Mouse (Mus musculus) heart, adult 8-10 months (tissue): ENCODE data around the gene Rhcg. TPM values are rescaled to one million over a fixed set of nuclear protein-coding genes. Genes with fewer than 3 reads are reported as not detected.

Source experiments
- DNase-seq: peaks from one replicate; pipeline ENCODE4 v3.0.0; 2022; ENCODE audit warnings: low spot score
- total RNA-seq, 4 experiments: library from RNA; stranded (reverse); gene quantifications; 2 replicates each; pipeline ENCODE4 v1.2.4; 2022

Gene Rhcg
- total RNA-seq, 4 experiments from 2014 or later = not detected

GRCm38 (mm10) chr7:79602006-79602405 lies 15.5 kb downstream of the Rhcg start:
- DNase-seq = no peak

GRCm38 (mm10) chr7:79600122-79600521 lies 17.3 kb downstream of the Rhcg start:
- no peak for DNase-seq

- peak; percentile 46 for DNase-seq
Observed at GRCm38 (mm10) chr7:79594854-79595253, 22.6 kb downstream of the Rhcg start.

- no peak for DNase-seq
Observed at GRCm38 (mm10) chr7:79591812-79592731, 25.4 kb downstream of the Rhcg start.

GRCm38 (mm10) chr7:79590560-79591110 lies 26.8 kb downstream of the Rhcg start:
- no peak for DNase-seq

GRCm38 (mm10) chr7:79589763-79590559 lies 27.5 kb downstream of the Rhcg start:
- DNase-seq = no peak

- no peak for DNase-seq
Observed at GRCm38 (mm10) chr7:79588284-79588683, 29.2 kb downstream of the Rhcg start.

GRCm38 (mm10) chr7:79578851-79579241 lies 38.6 kb downstream of the Rhcg start:
- no peak for DNase-seq

DNA sequence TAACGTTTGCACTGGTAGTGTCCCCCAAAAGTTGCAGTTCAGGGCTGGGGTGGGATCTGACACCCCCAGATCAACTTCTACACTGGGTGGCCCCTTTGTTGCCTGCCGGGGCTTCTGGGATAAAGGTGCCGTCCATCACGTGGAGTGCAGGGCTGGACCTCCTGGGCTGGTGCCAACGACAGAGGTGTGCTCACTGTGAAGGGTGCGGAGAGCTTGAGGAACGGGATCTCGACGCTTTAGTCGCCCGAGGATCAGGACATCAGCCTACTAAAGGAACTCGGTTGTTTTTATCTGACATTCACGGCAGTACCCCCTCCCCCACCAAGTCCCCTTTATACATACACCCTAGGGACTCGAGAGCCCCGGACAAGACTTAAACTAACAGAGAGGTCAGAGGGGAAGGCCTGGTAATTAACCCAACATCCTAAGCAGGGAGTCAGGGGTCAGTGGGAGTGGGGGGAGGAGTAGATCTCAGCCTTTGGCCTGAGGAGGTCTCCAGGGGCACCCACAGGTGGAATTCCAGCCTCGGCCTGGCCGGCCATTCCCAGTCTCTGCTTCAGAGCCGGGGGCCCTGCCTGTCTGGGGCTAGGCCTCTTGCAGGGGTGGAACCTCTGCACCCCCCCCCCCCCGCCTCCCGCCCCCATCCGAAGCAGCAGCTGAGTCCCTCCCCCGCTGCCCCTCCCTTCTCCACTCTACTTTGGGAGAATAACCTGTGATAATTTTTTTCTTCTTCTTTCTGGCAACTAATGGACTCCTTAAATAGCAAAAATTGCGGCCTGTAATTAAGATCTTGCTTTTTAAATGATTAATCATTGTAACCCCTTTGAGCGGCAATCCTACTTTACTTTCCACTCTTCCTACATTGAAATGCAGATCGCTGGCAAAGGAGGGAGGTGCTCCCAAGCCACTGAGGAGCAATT lies 39.3 kb downstream of the Rhcg start:
- DNase-seq = no peak

DNA sequence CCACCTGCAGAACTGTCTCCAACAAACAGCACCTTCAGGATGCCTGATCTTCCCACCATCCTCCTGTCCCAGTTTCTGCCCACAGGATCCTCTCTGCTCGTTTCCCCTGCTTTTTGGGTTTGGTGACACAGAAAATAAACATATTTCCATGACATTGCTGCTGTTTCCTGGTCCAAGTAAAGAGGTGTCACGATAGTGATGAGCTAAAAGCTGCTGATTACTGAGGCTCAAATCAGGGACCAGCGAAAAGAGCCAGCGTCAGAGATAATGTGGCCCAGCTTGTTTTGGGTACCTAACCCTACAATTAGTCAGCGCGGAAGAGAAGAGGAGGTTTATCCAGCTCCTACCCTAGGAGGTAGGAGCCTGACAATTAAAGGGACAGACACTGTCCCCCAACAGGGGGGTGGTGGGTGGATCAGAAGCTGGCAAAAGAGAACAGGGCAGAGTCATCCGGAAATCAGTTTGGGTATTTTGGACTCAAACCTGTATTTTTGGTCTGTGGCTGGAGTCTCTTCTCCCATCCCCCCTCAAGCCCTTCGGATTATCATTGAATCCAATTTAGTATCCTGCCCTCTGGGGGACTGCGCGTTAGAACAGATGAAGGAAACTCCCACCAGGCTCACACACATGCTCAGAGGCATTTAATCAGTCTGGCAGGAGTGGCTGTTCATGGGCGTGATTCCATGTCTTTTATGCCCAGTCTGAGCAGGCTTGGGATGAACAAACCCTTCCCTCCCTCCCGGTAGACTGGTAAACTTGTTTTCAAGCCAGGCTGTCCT lies 40.2 kb downstream of the Rhcg start:
- DNase-seq = no peak

DNA sequence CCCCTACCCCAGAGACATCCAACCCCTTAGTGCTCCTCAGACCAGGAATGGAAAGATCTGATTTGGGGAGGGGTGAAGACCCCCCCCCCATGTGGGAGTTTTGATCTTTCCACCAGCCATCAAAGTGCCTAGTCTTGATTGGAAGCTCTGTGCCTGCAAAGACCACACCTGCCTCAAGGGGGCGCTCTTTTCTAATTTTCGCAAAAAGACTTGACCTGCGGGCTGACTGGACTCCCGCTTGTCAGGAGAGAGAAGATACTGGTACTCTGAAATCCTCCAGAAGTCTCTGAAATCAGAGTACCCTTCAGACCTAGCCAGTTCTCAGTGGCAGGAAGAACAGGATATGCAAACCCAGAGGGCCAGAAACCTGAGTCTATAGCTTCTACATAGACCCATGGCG lies 40.8 kb downstream of the Rhcg start:
- peak; percentile 31 for DNase-seq

DNA sequence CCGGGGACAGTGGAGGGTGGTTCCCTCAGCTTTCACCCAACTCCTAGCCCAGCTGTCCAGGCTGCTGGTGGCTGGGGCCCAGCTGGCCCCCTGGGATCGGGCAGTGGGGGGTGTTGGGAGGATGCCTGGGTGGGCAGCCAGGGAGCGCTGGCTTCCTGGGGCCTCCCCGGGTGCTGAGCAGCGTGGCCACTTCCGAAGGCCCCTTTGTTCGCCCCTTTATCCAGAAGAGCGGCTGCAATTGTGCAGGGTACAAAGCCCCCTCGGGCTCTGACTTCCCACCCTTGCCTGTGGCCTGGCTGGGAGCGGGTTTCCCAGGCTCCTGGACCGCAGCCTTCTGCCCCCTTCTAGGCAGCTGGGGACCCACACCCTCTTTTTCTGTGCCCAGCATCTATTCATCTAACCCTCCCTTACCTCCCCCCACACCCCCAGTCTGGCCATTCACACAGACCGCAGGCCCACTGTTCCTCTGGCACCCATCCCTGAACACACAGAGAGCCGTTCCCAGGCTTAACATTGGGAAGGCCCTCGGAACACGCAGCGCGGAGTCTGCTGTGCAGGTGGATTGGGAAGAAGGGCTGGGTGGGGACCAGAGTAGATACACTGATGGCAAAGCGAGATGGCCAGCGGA lies 45.2 kb downstream of the Rhcg start:
- DNase-seq = no peak

DNA sequence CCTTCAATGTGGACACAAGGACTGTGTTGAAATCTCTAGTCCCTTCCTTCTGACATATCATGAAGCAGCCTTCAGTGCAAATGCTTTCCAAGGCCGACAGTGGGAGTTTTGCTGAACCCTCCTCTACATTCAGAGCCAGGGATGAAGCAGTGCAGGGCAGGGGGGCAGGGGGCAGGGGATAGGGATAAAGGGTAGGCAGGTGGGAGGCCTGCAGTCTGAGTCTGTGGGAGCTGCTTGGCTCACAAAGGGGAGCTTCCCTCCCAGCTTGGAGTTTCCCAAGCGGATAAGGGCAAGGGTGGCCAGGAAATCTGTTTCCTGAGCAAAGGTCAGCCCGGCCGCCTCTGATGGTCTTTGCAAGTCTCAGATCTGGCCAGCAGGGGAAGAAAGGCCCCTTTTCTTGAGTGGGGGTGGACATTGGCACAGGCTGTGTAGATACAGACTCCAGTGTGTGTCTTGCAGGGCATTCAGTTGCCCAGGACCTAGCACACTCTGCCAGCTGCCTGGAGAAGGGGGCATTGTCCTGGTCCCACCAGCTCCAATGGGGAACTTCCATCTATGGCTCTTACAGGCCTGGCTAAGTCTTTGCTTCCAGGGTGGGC lies 48.4 kb downstream of the Rhcg start:
- DNase-seq = no peak

DNA sequence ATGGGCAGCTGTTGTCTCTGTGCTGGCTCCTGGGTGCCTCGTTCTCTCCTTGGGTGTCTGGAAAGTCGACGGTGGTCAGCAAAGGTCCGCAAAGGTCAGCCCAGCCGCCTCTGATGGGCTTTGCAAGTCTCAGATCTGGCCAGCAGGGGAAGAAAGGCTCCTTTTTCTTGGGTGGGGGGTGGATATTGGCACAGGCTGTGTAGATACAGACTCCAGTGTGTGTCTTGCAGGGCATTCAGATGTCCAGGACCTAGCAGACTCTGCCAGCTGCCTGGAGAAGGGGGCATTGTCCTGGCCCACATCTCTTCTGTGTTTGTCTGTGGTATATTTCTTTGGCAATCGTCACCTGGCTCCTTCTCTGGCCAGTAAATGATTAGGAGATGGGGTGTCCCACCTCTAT lies 49.2 kb downstream of the Rhcg start:
- no peak for DNase-seq

- DNase-seq = no peak
Observed at GRCm38 (mm10) chr7:79563675-79564074, 53.8 kb downstream of the Rhcg start.

- DNase-seq = no peak
Observed at GRCm38 (mm10) chr7:79562385-79562784, 55.1 kb downstream of the Rhcg start.

- no peak for DNase-seq
Observed at GRCm38 (mm10) chr7:79558698-79559097, 58.8 kb downstream of the Rhcg start.

- DNase-seq = no peak
Observed at GRCm38 (mm10) chr7:79557728-79558221, 59.7 kb downstream of the Rhcg start.

DNA sequence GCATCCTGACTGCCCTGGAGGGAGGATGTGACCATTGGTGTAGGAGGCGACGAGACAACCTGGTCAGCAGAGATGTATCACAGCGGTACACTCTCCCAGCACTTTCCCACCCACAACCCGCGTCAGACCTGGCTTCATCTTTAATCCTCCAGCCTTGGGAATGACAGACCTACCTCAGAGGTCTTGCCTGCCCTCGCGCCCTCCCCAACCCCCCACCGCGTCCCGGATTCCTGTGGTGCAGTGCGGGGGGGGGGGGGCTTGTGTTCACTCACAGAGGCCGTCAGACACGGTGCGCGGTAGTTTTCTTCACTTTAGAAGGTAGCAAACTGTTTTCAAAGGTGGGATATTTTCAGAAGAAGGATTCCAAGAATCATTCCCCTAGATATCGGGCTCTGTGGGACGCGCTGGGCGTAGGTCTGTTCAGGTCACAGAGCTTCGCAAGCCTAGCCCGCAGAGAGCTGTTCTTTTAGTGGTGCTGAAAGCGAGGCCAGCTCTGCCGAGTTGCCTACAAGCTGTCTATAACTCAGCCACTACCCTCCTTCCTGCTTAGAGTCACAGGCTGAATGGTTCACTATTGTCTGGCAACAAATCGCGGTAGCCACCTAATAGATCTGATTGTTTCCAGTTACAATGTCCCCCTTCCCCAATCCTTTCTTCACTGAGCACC lies 62.0 kb downstream of the Rhcg start:
- DNase-seq = no peak
